Comparison of ENCODE assay signal across 24 mouse cellular contexts in genomic region chr3:81029909-81030308, GRCm38 (mm10). TPM values are rescaled to one million over a fixed set of nuclear protein-coding genes. Genes with fewer than 3 reads are reported as not detected.
DNase-seq lines count a peak whose midpoint lies in the region; TF ChIP-seq lines count a peak whose summit lies in the region.
"Had no signal": no experiment of that assay in that cellular context is flagged by ENCODE, and none has a peak within 500 bp of the region (broad histone marks: within the 10 kb centered on the region; RNA-seq: fewer than 3 reads in every experiment).

No protein-coding gene starts in this region.

- peak; percentile 51 for DNase-seq in 3134 (ENCODE audit: extremely low read depth, insufficient read length, low spot score)
- DNase-seq in ZHBTc4 (ENCODE audit: low read depth, low spot score), result peak; percentile 21
- no peak for DNase-seq in right cerebral cortex, postnatal 14 days
- DNase-seq in layer of hippocampus, adult 8-10 months (ENCODE audit: low spot score in 2 of 2), result no peak
- no peak for DNase-seq in c-Kit-positive CD71-positive TER-119-positive erythroid progenitor cells, embryonic 14.5 days (ENCODE audit: low spot score)
- DNase-seq: adrenal gland, adult 2 months; adrenal gland, postnatal 10 days; adrenal gland, postnatal 25 days; B cell, adult 2 months; cerebellum, adult 11 months; cerebellum, adult 18-20 months; cerebellum, adult 8-10 months; cerebellum, adult 9-11 months; cerebellum, postnatal 14 days; cerebellum, postnatal 36 days; embryo, embryonic 11 days; forebrain, postnatal 0 days had no signal

- H3K4me3 ChIP-seq in embryonic fibroblast, embryonic 13.5 days (ENCODE audit: insufficient read depth, low read length), result no peak overlapping the region
- H3K4me3 ChIP-seq: embryonic facial prominence, embryonic 12.5 days; embryonic facial prominence, embryonic 15.5 days; forebrain, embryonic 13.5 days; forebrain, embryonic 15.5 days had no signal

- TF ChIP-seq CTCF in embryonic fibroblast, embryonic 13.5 days (IDR thresholded peaks at IDR 0.05; ENCODE audit: borderline replicate concordance, insufficient read depth, low read length), result no peak

- no peak for TF ChIP-seq POLR2A in embryonic fibroblast, embryonic 13.5 days (IDR thresholded peaks at IDR 0.05; ENCODE audit: low read depth, low read length)

- peaks cover 14% of the 10 kb centered on the region for H3K4me1 ChIP-seq in embryonic fibroblast, embryonic 13.5 days (ENCODE audit: control insufficient read depth, insufficient read depth, low read length)

- peak overlapping the region; percentile 71 for H3K27ac ChIP-seq in embryonic fibroblast, embryonic 13.5 days (ENCODE audit: insufficient read depth, low read length)
- H3K27ac ChIP-seq: embryonic facial prominence, embryonic 12.5 days; embryonic facial prominence, embryonic 15.5 days; forebrain, embryonic 13.5 days; forebrain, embryonic 15.5 days had no signal

RNA-seq across cellular contexts. Expression of gene Pdgfc, which starts 6.3 kb away (rescaled TPM):
- 68.1 and 72.5 TPM in 2 replicates for polyA plus RNA-seq in embryonic fibroblast, embryonic 13.5 days (2011; ENCODE audit: insufficient read length, low read depth, missing spikeins)
- 1 to 10 TPM; 4.8 to 6.2 (median 5.7) TPM for total RNA-seq in layer of hippocampus, adult 8-10 months (2022)
- polyA plus RNA-seq: CD4-positive, CD25-positive, alpha-beta regulatory T cell, adult 4 months; G1E had no signal

Comparison
In these comparisons a context has a peak if more than half of its experiments do, and no peak if none do; other contexts are left out.
1. DNase-seq: peak in 3134 (single experiment) and ZHBTc4 (single experiment); none in right cerebral cortex, postnatal 14 days (single experiment), layer of hippocampus, adult 8-10 months (0 of 2) and c-Kit-positive CD71-positive TER-119-positive erythroid progenitor cells, embryonic 14.5 days (single experiment).